Mouse (Mus musculus): Measurements from ENCODE around the gene Zcchc7. TPM values are rescaled to one million over a fixed set of nuclear protein-coding genes. Genes with fewer than 3 reads are reported as not detected.

The Zcchc7 gene
- polyA plus RNA-seq, 1 experiment, result 43.4 TPM

DNA sequence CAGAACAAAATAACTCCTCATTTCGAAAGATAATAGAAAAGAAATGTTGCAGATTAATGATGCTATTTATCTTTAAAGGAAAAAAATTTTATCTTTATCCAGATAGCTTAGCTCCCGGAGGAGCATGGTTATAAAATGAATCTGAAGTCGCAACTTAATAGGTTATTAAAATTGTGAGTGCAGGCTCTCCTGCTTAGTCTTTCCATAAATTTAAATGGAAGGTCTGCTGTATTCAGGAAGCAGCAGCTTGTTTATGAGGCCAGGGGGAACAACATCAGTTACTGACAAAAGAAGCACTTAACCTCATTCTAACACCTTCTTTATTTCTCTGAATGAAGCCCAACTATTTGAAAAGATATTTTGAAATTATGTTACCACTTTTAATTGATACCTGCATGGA is 74.9 kb downstream of the Zcchc7 start:
- H3K27ac ChIP-seq (ENCODE audit: control insufficient read depth, insufficient read depth, low read depth, low read length, poor library complexity), result no peak overlapping the region
- H3K4me1 ChIP-seq (ENCODE audit: control insufficient read depth, insufficient read depth, low read length), result no peaks in the 10 kb centered on the region
- TF ChIP-seq CTCF (IDR thresholded peaks at IDR 0.05; ENCODE audit: control insufficient read depth, insufficient read depth, low read length) (no peak), POLR2A (IDR thresholded peaks at IDR 0.05; ENCODE audit: borderline replicate concordance, control insufficient read depth, low read depth, low read length) (no peak)
- H3K4me3 ChIP-seq (replicated peaks; ENCODE audit: control insufficient read depth, low read depth, low read length), result no peak overlapping the region
- 82% methylated on average over 3 of the region's 3 CpGs for WGBS

DNA sequence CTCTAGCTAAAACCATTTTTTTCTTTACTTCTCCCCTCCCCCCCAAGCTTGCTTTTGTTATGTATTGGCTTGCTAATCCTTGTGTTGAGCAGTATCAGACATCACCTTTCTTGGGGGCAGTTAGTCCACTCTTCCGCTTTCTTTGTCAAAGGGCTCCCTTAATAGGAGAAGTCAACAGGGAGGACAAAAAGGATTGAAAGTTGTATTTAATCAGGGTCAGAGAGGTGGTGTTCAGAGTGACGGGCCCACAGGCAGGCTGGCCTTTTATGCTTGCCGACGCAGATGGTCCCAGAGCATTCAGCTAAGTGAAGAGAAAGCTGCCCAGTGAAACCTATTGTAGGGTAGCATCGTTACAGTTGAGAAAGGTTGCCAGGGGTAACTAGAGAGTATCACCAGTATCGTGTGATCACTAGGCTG is 96.2 kb downstream of the Zcchc7 start:
- 82% methylated on average over 6 of the region's 6 CpGs for whole genome bisulfite sequencing
- no peaks in the 10 kb centered on the region for H3K4me1 ChIP-seq (ENCODE audit: control insufficient read depth, insufficient read depth, low read length)
- H3K27ac ChIP-seq (ENCODE audit: control insufficient read depth, insufficient read depth, low read depth, low read length, poor library complexity), result no peak overlapping the region
- TF ChIP-seq CTCF (IDR thresholded peaks at IDR 0.05; ENCODE audit: control insufficient read depth, insufficient read depth, low read length) (no peak), POLR2A (IDR thresholded peaks at IDR 0.05; ENCODE audit: borderline replicate concordance, control insufficient read depth, low read depth, low read length) (no peak)
- no peak overlapping the region for H3K4me3 ChIP-seq (replicated peaks; ENCODE audit: control insufficient read depth, low read depth, low read length)

DNA sequence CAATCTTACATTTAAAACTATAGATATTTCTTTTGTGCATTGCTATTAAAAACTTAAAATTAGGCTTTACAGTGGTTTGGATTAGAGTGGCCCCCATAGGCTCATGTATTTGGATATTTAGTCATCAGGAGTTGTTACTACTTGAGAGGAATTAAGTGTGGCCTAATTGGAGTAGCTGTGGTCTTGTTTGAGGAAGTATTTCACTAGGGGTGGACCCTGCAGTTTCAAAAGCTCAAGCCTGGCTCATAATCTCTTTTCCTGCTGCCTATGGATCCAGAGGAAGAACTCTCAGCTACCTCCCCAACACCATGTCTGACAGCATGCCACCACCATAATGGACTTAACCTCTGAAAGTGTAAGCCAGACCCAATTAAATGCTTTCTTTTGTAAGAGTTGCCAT is 115.9 kb downstream of the Zcchc7 start:
- TF ChIP-seq CTCF (IDR thresholded peaks at IDR 0.05; ENCODE audit: control insufficient read depth, insufficient read depth, low read length) (no peak), POLR2A (IDR thresholded peaks at IDR 0.05; ENCODE audit: borderline replicate concordance, control insufficient read depth, low read depth, low read length) (no peak)
- Histone ChIP-seq H3K27ac (ENCODE audit: control insufficient read depth, insufficient read depth, low read depth, low read length, poor library complexity) (no peak overlapping the region), H3K4me1 (ENCODE audit: control insufficient read depth, insufficient read depth, low read length) (peaks cover 1% of the 10 kb centered on the region; the same call in 1 of the 2 replicates), H3K4me3 (replicated peaks; ENCODE audit: control insufficient read depth, low read depth, low read length) (no peak overlapping the region)

DNA sequence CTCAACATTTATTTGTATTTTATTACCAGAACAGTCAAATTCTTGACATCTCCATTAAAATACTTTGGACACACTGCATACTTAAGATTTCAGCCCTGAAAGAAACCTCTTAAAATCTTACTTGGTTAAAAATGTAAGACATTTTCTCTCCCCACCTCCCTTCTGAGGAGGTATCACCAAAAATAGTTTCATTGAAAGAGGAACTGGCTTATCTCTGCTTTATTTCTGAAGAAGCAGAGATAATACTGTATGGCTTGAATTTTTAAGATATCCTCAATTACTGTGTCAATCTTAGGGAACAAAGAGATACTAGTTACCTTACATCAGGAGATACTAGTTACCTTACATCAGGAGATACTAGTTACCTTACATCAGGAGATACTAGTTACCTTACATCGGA is 116.4 kb downstream of the Zcchc7 start:
- Histone ChIP-seq H3K4me1 (ENCODE audit: control insufficient read depth, insufficient read depth, low read length) (peaks cover 1% of the 10 kb centered on the region; the same call in 1 of the 2 replicates), H3K27ac (ENCODE audit: control insufficient read depth, insufficient read depth, low read depth, low read length, poor library complexity) (no peak overlapping the region), H3K4me3 (replicated peaks; ENCODE audit: control insufficient read depth, low read depth, low read length) (no peak overlapping the region)
- TF ChIP-seq POLR2A (IDR thresholded peaks at IDR 0.05; ENCODE audit: borderline replicate concordance, control insufficient read depth, low read depth, low read length) (no peak), CTCF (IDR thresholded peaks at IDR 0.05; ENCODE audit: control insufficient read depth, insufficient read depth, low read length) (no peak)
- 70% methylated on average over 1 of the region's 1 CpGs for WGBS

DNA sequence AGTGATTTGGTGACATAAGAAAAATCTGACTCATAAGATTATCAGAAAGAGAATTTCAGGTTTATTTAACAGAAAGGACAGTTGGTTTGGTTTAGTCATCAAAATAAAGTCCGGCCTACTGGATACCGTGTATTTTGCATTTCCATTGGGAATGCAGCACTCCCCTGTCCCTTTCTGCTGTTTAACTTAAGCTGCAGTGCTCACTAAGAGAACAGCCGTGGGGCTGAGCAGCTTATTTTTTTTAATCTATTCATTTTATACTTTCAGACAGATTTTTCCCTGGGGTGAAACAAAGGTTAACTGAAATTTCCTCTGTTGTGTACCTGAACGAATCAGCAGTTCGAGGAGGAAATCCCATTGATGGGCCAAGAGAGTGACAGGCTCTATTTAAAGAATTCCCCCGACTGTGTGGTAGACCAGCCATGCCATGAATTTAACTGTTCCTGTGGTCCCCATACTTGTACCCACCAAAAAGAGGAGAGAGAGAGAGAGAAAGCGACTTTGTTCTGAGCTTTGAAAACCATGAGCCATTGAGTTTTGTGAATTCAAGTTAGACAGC is 124.5 kb downstream of the Zcchc7 start:
- Histone ChIP-seq H3K27ac (ENCODE audit: control insufficient read depth, insufficient read depth, low read depth, low read length, poor library complexity) (no peak overlapping the region), H3K4me1 (ENCODE audit: control insufficient read depth, insufficient read depth, low read length) (no peaks in the 10 kb centered on the region), H3K4me3 (replicated peaks; ENCODE audit: control insufficient read depth, low read depth, low read length) (no peak overlapping the region)
- TF ChIP-seq CTCF (IDR thresholded peaks at IDR 0.05; ENCODE audit: control insufficient read depth, insufficient read depth, low read length) (no peak), POLR2A (IDR thresholded peaks at IDR 0.05; ENCODE audit: borderline replicate concordance, control insufficient read depth, low read depth, low read length) (no peak)
- WGBS, result 43% methylated on average over 7 of the region's 7 CpGs

DNA sequence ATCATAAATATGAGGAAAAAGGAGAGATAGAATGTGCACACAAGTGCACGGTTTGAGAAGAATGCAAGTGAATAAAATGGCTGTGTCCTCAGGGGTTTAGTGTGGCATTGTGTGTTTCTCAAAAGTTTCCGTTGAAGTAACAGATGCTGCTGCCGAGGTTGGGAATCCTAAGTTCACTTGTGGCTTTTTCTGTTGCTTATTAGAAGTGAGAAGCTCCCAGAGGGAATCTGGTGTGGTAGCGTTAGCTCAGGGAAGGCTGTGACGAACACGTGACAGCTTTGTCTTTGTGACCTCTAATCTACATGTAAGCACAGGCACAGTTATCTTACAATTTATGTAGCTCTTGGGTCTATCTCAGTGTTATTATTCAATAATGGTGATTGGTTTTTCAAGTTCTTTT is 130.5 kb downstream of the Zcchc7 start:
- Histone ChIP-seq H3K4me3 (replicated peaks; ENCODE audit: control insufficient read depth, low read depth, low read length) (no peak overlapping the region), H3K4me1 (ENCODE audit: control insufficient read depth, insufficient read depth, low read length) (no peaks in the 10 kb centered on the region; the same call in 1 of the 2 replicates)
- WGBS, result 63% methylated on average over 6 of the region's 6 CpGs

DNA sequence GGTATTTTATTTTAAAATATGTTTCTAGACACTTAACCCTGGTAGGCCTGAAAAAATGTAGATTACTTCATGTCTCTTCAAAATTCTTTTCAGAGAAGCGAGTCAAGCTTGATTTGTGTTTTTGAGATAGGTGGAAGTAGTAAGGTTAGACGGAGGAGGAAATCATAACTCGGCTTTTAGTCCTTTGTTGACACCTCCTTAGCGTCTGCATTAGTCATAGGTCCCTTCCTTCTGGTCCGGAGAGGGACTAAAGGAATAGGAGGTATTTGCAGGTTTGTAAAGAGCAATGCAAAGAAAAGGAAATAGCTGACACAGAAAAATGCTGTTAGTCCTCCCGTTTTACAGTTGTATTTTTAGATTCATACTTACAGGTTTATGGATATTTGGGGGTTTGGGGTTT is 135.7 kb downstream of the Zcchc7 start:
- TF ChIP-seq CTCF (IDR thresholded peaks at IDR 0.05; ENCODE audit: control insufficient read depth, insufficient read depth, low read length) (no peak), POLR2A (IDR thresholded peaks at IDR 0.05; ENCODE audit: borderline replicate concordance, control insufficient read depth, low read depth, low read length) (no peak)
- peaks cover 1% of the 10 kb centered on the region; the same call in 1 of the 2 replicates for H3K4me1 ChIP-seq (ENCODE audit: control insufficient read depth, insufficient read depth, low read length)
- no peak overlapping the region for H3K4me3 ChIP-seq (replicated peaks; ENCODE audit: control insufficient read depth, low read depth, low read length)
- 54% methylated on average over 6 of the region's 6 CpGs for WGBS
- no peak overlapping the region for H3K27ac ChIP-seq (ENCODE audit: control insufficient read depth, insufficient read depth, low read depth, low read length, poor library complexity)

More for the DNA sequence above, 130.5 kb downstream of the Zcchc7 start:
- H3K27ac ChIP-seq (ENCODE audit: control insufficient read depth, insufficient read depth, low read depth, low read length, poor library complexity), result peak overlapping the region; percentile 72; the same call in 1 of the 2 replicates
- no peak for TF ChIP-seq POLR2A (IDR thresholded peaks at IDR 0.05; ENCODE audit: borderline replicate concordance, control insufficient read depth, low read depth, low read length)
- TF ChIP-seq CTCF (IDR thresholded peaks at IDR 0.05; ENCODE audit: control insufficient read depth, insufficient read depth, low read length), result no peak

DNA sequence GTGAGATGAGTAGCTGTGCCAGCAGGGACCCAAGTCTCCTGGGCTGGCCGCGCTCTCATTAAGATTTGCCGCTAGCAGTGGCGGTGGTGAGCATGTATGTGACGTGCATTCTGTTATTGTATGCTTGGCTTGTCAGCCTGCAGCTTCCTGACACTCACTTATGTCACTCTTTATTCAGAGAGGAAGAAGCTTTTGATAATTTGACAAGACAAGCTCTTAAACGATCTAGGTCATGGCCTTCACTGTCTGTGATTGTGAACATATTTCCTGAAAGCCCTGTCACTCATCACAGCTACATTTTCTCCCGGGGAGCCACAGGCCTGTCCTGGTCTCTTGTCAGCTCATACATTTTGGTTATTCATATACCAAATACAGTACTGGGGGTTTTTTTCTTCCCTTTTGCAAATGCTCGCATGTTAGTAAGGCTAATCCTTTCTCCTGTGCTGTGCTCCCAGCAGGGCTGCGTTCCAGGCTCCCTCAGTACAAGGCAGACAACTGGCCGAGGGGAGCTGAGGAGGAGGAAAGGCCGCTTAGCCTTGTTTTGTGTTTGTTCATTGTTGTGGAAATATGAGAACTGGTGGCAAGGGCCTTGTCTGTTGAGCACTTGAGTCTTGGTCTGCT is 150.1 kb downstream of the Zcchc7 start:
- Histone ChIP-seq H3K4me1 (ENCODE audit: control insufficient read depth, insufficient read depth, low read length) (no peaks in the 10 kb centered on the region), H3K27ac (ENCODE audit: control insufficient read depth, insufficient read depth, low read depth, low read length, poor library complexity) (peak overlapping the region; percentile 85), H3K4me3 (replicated peaks; ENCODE audit: control insufficient read depth, low read depth, low read length) (no peak overlapping the region)
- WGBS, result 65% methylated on average over 11 of the region's 11 CpGs
- TF ChIP-seq POLR2A (IDR thresholded peaks at IDR 0.05; ENCODE audit: borderline replicate concordance, control insufficient read depth, low read depth, low read length) (0 out of 2 replicates have a peak, but pooled peaks have one; percentile 26), CTCF (IDR thresholded peaks at IDR 0.05; ENCODE audit: control insufficient read depth, insufficient read depth, low read length) (no peak)

All from bone marrow, adult 2 months (tissue).